Mouse (Mus musculus) embryonic facial prominence, embryonic 11.5 days (tissue): Measurements from ENCODE around the gene Myrfl. TPM values are rescaled to one million over a fixed set of nuclear protein-coding genes. Genes with fewer than 3 reads are reported as not detected.

Experiments
- ATAC-seq: fragments of 200-750 bp; cut with Nextera tagmentation; replicated peaks from 2 replicates; pipeline ENCODE4 v1.8.0; 2017; ENCODE audit warnings: low read depth; ENCODE audit not compliant: insufficient number of reproducible peaks, low FRiP score, low TSS enrichment
- DNase-seq: peaks from one replicate; pipeline ENCODE4 v3.0.0-alpha.2; 2015; ENCODE audit warnings: low spot score
- H3K27ac ChIP-seq: fragments of 300-500 bp; sonication (generic); replicated peaks from 2 replicates; pipeline ENCODE4 v1.5.1; 2014; ENCODE audit warnings: mild to moderate bottlenecking, low read depth, low read length, control low read depth
- H3K27me3 ChIP-seq: fragments of 300-500 bp; sonication (generic); 2 replicates; pipeline ENCODE4 v1.6.1; 2014; ENCODE audit warnings: mild to moderate bottlenecking, low read length, moderate library complexity, mixed read lengths; ENCODE audit not compliant: control insufficient read depth, insufficient read depth
- H3K36me3 ChIP-seq: fragments of 300-500 bp; sonication (generic); replicated peaks from 2 replicates; pipeline ENCODE4 v1.6.1; 2014; ENCODE audit warnings: low read depth, mild to moderate bottlenecking, low read length, moderate library complexity, mixed read lengths; ENCODE audit not compliant: control insufficient read depth, insufficient read depth
- H3K4me1 ChIP-seq: fragments of 300-500 bp; sonication (generic); 2 replicates; pipeline ENCODE4 v1.6.1; 2014; ENCODE audit warnings: low read length, mixed read lengths; ENCODE audit not compliant: control insufficient read depth, insufficient read depth
- H3K4me2 ChIP-seq: fragments of 300-500 bp; sonication (generic); 2 replicates; pipeline ENCODE4 v1.6.1; 2014; ENCODE audit warnings: low read depth, mild to moderate bottlenecking, control low read depth, low read length, moderate library complexity
- H3K4me3 ChIP-seq: fragments of 300-500 bp; sonication (generic); 2 replicates; pipeline ENCODE4 v1.5.1; 2014; ENCODE audit warnings: low read depth, low read length, control low read depth
- H3K9ac ChIP-seq: fragments of 300-500 bp; sonication (generic); replicated peaks from 2 replicates; pipeline ENCODE4 v1.6.1; 2014; ENCODE audit warnings: mild to moderate bottlenecking, control low read depth, low read length
- H3K9me3 ChIP-seq: fragments of 300-500 bp; sonication (generic); replicated peaks from 2 replicates; pipeline ENCODE4 v1.6.1; 2016; ENCODE audit warnings: mild to moderate bottlenecking, low read length, inconsistent platforms, mixed read lengths; ENCODE audit not compliant: control insufficient read depth
- WGBS: fragments of 180-500 bp; shearing (Covaris S2); extraction: QIAGEN DNeasy Blood & Tissue Kit; methylation state at CpG from one replicate; pipeline ENCODE4 v1.1.7; 2014; 5-methylcytosine and 5-hydroxymethylcytosine counted together
- polyA plus RNA-seq: library from polyadenylated mRNA; unstranded; fragments of >200 nt; fragmentation: Nextera tagmentation; extraction: Ambion mirVana; gene quantifications from 2 replicates; pipeline ENCODE4 v1.2.1, GENCODE M21; 2014

Myrfl gene
- polyA plus RNA-seq, 1 experiment from 2014 or later = 0.18 TPM

GRCm38 (mm10) chr10:116930936-116931335, 34.2 kb upstream of the Myrfl start:
- DNase-seq = no peak
- no peak overlapping the region for H3K9ac ChIP-seq
- no peak overlapping the region for H3K27ac ChIP-seq
- 73% methylated on average over 6 of the region's 7 CpGs for WGBS
- H3K4me1 ChIP-seq = no peaks in the 10 kb centered on the region
- no peak overlapping the region for H3K4me3 ChIP-seq
- H3K9me3 ChIP-seq = no peaks in the 10 kb centered on the region
- no peaks in the 10 kb centered on the region; the same call in 1 of the 2 replicates for H3K36me3 ChIP-seq
- H3K27me3 ChIP-seq = no peaks in the 10 kb centered on the region
- no peak for ATAC-seq
- H3K4me2 ChIP-seq = no peak overlapping the region

GRCm38 (mm10) chr10:116930506-116930905, 33.8 kb upstream of the Myrfl start:
- no peaks in the 10 kb centered on the region for H3K4me1 ChIP-seq
- no peaks in the 10 kb centered on the region for H3K9me3 ChIP-seq
- no peaks in the 10 kb centered on the region; the same call in 1 of the 2 replicates for H3K36me3 ChIP-seq
- H3K9ac ChIP-seq = no peak overlapping the region
- H3K27ac ChIP-seq = no peak overlapping the region
- H3K4me2 ChIP-seq = no peak overlapping the region
- WGBS = 84% methylated on average over 7 of the region's 7 CpGs
- no peak overlapping the region for H3K4me3 ChIP-seq
- H3K27me3 ChIP-seq = no peaks in the 10 kb centered on the region
- DNase-seq (no peak), ATAC-seq (no peak)

DNA sequence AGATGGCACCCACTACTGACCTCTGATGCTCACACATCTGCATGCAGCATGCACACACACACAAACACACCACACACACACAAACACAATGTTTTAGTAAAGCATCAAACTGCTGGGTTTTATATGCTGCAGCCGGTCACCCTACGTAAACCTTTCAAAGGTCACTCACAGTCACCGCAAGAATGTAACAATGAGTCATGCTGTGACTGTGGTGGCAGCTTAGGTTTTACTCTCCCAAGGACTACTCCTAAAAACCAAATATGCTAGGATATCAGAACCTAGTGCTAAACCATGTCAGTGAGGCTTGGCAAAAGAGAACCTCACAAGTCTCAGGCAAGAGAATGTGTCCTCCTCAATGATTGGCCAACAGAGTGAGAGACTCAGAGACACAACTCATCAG, 32.1 kb upstream of the Myrfl start:
- H3K9me3 ChIP-seq = no peaks in the 10 kb centered on the region

DNA sequence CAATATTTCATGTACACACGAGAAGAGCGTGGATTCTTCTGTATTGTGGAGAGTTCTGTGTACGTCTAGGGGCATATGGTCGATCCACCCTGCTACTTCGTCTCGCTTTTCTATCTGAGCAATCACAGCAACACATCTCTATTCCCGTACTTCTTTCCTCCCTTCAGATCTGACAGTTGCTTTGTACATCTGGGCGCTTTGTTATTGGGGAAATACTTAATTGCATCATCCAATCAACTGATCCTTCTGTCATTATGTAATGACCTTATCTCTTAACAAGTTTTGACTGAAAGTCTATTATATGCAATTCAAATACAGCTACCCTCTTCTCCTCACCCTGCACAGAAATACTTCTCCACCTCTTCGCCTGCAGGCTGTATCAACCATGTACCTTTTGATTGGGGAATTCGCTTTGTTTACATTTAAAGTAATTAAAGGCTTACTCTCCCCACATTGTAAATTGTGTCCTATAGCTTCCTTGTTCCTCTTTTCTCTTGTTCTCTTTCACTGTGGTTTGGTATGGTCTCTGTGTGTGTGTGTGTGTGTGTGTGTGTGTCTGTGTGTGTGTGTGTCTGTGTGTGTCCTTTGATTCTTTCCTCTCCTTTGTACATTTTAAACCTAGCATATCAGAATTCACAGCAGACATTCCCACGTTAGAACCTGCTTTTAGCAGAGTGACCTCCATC, 29.9 kb upstream of the Myrfl start:
- no peak overlapping the region for H3K27ac ChIP-seq
- H3K4me1 ChIP-seq = no peaks in the 10 kb centered on the region
- no peak overlapping the region for H3K4me2 ChIP-seq
- 85% methylated on average over 11 of the region's 11 CpGs for WGBS
- H3K4me3 ChIP-seq = no peak overlapping the region
- no peak overlapping the region for H3K9ac ChIP-seq
- DNase-seq (no peak), ATAC-seq (no peak)
- no peaks in the 10 kb centered on the region; the same call in 1 of the 2 replicates for H3K36me3 ChIP-seq
- H3K27me3 ChIP-seq = no peaks in the 10 kb centered on the region
- no peaks in the 10 kb centered on the region for H3K9me3 ChIP-seq

More for the DNA sequence above, 32.1 kb upstream of the Myrfl start:
- no peaks in the 10 kb centered on the region for H3K4me1 ChIP-seq
- H3K36me3 ChIP-seq = no peaks in the 10 kb centered on the region; the same call in 1 of the 2 replicates
- H3K9ac ChIP-seq = no peak overlapping the region
- no peak overlapping the region for H3K4me2 ChIP-seq
- DNase-seq (no peak), ATAC-seq (no peak)
- no peaks in the 10 kb centered on the region for H3K27me3 ChIP-seq
- H3K27ac ChIP-seq = no peak overlapping the region
- no peak overlapping the region for H3K4me3 ChIP-seq
- whole genome bisulfite sequencing = 88% methylated on average over 3 of the region's 3 CpGs

- Histone ChIP-seq H3K4me3 (no peak overlapping the region), H3K27me3 (no peaks in the 10 kb centered on the region), H3K36me3 (no peaks in the 10 kb centered on the region), H3K9me3 (no peaks in the 10 kb centered on the region), H3K9ac (no peak overlapping the region), H3K4me1 (no peaks in the 10 kb centered on the region), H3K4me2 (no peak overlapping the region), H3K27ac (no peak overlapping the region)
- 92% methylated on average over 19 of the region's 19 CpGs for WGBS
- ATAC-seq (no peak), DNase-seq (no peak)
Observed at GRCm38 (mm10) chr10:116923651-116924495, 27.2 kb upstream of the Myrfl start.

DNA sequence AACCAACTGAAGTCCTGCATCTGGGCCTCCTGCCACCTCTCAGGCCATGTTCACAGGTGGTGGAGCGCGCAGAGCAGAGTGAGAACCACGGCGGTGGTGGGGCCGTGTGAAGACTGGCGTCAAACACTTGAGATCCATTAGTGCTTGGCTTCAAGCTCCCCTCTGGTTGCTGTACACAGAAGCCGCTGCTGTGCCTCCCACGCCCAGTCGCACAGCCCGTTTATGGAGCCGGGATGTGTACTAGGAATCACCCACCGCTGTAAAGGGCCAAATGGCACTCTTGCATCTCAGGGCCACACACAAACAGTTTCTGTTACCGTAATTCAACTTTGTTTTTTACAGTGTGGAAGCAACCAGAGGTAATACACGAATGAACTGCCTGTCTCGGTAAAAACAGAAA, 25.4 kb upstream of the Myrfl start:
- H3K9ac ChIP-seq = no peak overlapping the region
- no peaks in the 10 kb centered on the region for H3K4me1 ChIP-seq
- no peak overlapping the region for H3K27ac ChIP-seq
- 93% methylated on average over 15 of the region's 15 CpGs for WGBS
- H3K27me3 ChIP-seq = no peaks in the 10 kb centered on the region
- DNase-seq (no peak), ATAC-seq (no peak)
- no peaks in the 10 kb centered on the region for H3K9me3 ChIP-seq
- H3K4me2 ChIP-seq = no peak overlapping the region
- no peak overlapping the region for H3K4me3 ChIP-seq
- no peaks in the 10 kb centered on the region; the same call in 1 of the 2 replicates for H3K36me3 ChIP-seq

- Histone ChIP-seq H3K4me1 (no peaks in the 10 kb centered on the region), H3K27ac (no peak overlapping the region), H3K9ac (no peak overlapping the region), H3K4me3 (no peak overlapping the region), H3K4me2 (no peak overlapping the region), H3K9me3 (no peaks in the 10 kb centered on the region), H3K36me3 (no peaks in the 10 kb centered on the region; the same call in 1 of the 2 replicates), H3K27me3 (no peaks in the 10 kb centered on the region)
- WGBS = 94% methylated on average over 15 of the region's 15 CpGs
- DNase-seq (no peak), ATAC-seq (no peak)
Observed at GRCm38 (mm10) chr10:116921416-116921815, 24.7 kb upstream of the Myrfl start.

DNA sequence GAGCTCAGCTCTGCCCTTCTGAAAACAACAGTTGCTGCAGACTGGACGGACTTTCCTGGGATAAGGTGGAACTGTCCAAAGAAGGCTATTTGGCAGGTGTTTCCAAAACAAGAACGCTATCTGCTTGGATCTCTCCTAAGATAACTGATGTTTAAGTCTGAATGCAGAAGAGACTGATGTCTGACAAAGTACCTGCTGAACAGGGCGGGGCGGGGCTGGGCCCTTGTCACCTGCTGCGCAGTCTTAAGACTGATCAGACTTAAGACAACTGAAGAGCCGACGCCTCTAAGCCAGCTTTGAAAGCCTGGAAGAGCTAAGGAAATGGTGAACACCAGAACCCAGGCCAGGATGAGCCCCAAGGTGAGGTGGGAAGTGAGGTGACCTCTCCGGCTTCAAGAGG, 23.9 kb upstream of the Myrfl start:
- Histone ChIP-seq H3K4me1 (no peaks in the 10 kb centered on the region), H3K27ac (no peak overlapping the region), H3K9me3 (no peaks in the 10 kb centered on the region), H3K27me3 (no peaks in the 10 kb centered on the region), H3K36me3 (no peaks in the 10 kb centered on the region; the same call in 1 of the 2 replicates), H3K4me3 (no peak overlapping the region), H3K4me2 (no peak overlapping the region), H3K9ac (no peak overlapping the region)
- ATAC-seq = no peak
- DNase-seq = no peak
- 92% methylated on average over 8 of the region's 8 CpGs for WGBS
